Mouse (Mus musculus): Measurements from ENCODE around the gene Sumf1. TPM values are rescaled to one million over a fixed set of nuclear protein-coding genes. Genes with fewer than 3 reads are reported as not detected.

The Sumf1 gene
- total and polyA plus RNA-seq, 2 experiments from 2014 or later: 14.4 to 22.5 TPM

DNA sequence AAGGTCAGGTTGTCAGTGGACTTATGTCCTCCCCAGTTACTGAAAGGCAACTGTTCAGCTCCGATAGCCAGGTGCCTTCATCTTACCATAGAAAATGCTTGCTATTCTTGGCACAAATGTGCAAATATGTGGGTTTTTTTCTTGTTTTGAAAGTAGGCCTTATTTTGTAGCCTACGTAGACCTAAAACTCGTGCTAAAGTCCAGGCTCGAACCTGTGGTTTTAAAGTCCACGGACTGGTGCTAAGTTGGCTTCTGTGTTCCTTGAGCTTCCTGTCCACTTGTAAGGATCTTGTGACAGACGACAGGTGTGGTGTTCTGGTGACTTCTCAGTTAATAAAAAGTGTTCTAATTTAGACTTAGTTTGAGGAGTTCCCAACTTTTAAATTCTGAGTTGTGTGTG lies 42.7 kb upstream of the Sumf1 start:
- Histone ChIP-seq H3K36me3 (ENCODE audit: insufficient read depth, low read length) (no peaks in the 10 kb centered on the region), H3K4me3 (ENCODE audit: low read length) (no peak overlapping the region), H3K27me3 (ENCODE audit: insufficient read depth, low read length) (no peaks in the 10 kb centered on the region), H3K27ac (no peak overlapping the region), H3K4me1 (ENCODE audit: insufficient read depth, low read length) (no peaks in the 10 kb centered on the region), H3K9ac (replicated peaks; ENCODE audit: low read length) (no peak overlapping the region), H3K4me2 (ENCODE audit: low read depth, low read length) (no peak overlapping the region), H3K9me3 (ENCODE audit: low read length) (no peaks in the 10 kb centered on the region)
- WGBS: 76% methylated on average over 6 of the region's 6 CpGs
- no peak for TF ChIP-seq CTCF (IDR thresholded peaks at IDR 0.05; ENCODE audit: low read depth)
- DNase-seq (ENCODE audit: low spot score): no peak
- no peak for ATAC-seq

DNA sequence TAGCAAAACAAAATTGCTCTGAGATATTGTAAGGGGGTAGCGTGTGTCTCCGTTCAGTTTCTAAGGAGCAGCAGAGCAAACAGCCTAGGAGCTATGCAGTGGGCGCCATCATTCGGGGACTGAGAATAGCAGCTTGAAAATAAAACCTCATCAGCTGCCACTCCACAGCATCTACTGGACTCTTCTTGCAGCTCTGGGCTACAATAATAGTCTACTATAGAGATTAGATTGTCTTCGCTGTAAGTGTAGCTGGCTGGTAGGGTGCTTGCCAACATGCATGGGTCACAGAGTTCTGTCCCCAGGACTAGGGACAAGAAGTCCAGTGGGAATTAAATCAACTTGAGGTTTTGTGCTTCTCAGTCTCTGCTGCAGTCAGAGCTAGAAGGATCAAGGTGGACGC lies 42.1 kb upstream of the Sumf1 start:
- 93% methylated on average over 6 of the region's 6 CpGs for WGBS
- Histone ChIP-seq H3K4me2 (ENCODE audit: low read depth, low read length) (no peak overlapping the region), H3K9ac (replicated peaks; ENCODE audit: low read length) (no peak overlapping the region), H3K36me3 (ENCODE audit: insufficient read depth, low read length) (no peaks in the 10 kb centered on the region), H3K27ac (no peak overlapping the region), H3K27me3 (ENCODE audit: insufficient read depth, low read length) (no peaks in the 10 kb centered on the region), H3K4me3 (ENCODE audit: low read length) (no peak overlapping the region), H3K9me3 (ENCODE audit: low read length) (no peaks in the 10 kb centered on the region), H3K4me1 (ENCODE audit: insufficient read depth, low read length) (no peaks in the 10 kb centered on the region)
- no peak for DNase-seq (ENCODE audit: low spot score)
- TF ChIP-seq CTCF (IDR thresholded peaks at IDR 0.05; ENCODE audit: low read depth): no peak
- no peak for ATAC-seq

DNA sequence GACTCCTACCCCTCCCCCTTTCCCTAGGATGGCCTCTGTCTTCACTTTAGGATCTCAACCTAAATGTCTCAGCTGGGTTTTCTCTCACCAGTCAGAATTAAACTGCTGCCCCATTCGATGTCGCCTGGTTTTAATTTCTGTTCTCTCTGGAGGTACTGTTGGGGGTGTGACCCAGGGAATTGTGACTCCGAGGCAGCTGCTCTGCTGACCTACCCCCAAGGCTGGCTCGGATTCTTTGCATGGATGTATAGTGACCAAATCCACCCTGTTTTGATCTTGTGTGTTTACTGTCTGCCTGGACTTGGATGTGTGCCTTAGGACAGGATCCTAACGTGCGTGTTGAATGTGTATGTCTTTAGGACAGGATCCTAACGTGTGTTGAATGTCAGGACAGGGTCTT lies 40.8 kb upstream of the Sumf1 start:
- WGBS: 69% methylated on average over 7 of the region's 7 CpGs
- no peak for TF ChIP-seq CTCF (IDR thresholded peaks at IDR 0.05; ENCODE audit: low read depth)

DNA sequence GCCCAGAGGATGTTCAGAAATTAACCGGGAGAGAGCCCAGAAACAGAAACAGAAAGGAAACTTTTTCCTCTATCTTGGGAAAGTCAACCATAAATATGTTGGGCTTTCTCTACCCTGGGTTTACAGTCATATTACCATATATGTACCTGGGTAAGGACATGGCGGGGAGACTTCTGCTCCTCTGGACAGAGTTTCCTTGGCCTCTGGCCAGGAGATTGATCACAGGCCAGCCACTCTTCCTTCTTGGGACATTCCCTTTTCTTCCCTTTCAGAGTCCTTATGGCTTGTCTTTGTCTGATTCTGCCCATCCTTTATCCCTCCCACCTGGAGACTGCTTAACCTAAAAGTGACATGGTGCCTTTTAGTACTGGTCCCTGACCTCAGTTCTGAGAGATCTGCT lies 39.6 kb upstream of the Sumf1 start:
- Histone ChIP-seq H3K36me3 (ENCODE audit: insufficient read depth, low read length) (no peaks in the 10 kb centered on the region), H3K4me1 (ENCODE audit: insufficient read depth, low read length) (no peaks in the 10 kb centered on the region), H3K27me3 (ENCODE audit: insufficient read depth, low read length) (no peaks in the 10 kb centered on the region), H3K27ac (no peak overlapping the region), H3K4me3 (ENCODE audit: low read length) (no peak overlapping the region), H3K9ac (replicated peaks; ENCODE audit: low read length) (no peak overlapping the region), H3K4me2 (ENCODE audit: low read depth, low read length) (no peak overlapping the region), H3K9me3 (ENCODE audit: low read length) (no peaks in the 10 kb centered on the region)
- TF ChIP-seq CTCF (IDR thresholded peaks at IDR 0.05; ENCODE audit: low read depth): no peak
- ATAC-seq (no peak), DNase-seq (ENCODE audit: low spot score) (no peak)
- 95% methylated on average over 2 of the region's 2 CpGs for WGBS

More for the DNA sequence above, 40.8 kb upstream of the Sumf1 start:
- Histone ChIP-seq H3K9me3 (ENCODE audit: low read length) (no peaks in the 10 kb centered on the region), H3K4me3 (ENCODE audit: low read length) (no peak overlapping the region), H3K9ac (replicated peaks; ENCODE audit: low read length) (no peak overlapping the region), H3K4me1 (ENCODE audit: insufficient read depth, low read length) (no peaks in the 10 kb centered on the region), H3K36me3 (ENCODE audit: insufficient read depth, low read length) (no peaks in the 10 kb centered on the region), H3K27ac (no peak overlapping the region), H3K27me3 (ENCODE audit: insufficient read depth, low read length) (no peaks in the 10 kb centered on the region), H3K4me2 (ENCODE audit: low read depth, low read length) (no peak overlapping the region)
- DNase-seq (ENCODE audit: low spot score): no peak
- no peak for ATAC-seq

DNA sequence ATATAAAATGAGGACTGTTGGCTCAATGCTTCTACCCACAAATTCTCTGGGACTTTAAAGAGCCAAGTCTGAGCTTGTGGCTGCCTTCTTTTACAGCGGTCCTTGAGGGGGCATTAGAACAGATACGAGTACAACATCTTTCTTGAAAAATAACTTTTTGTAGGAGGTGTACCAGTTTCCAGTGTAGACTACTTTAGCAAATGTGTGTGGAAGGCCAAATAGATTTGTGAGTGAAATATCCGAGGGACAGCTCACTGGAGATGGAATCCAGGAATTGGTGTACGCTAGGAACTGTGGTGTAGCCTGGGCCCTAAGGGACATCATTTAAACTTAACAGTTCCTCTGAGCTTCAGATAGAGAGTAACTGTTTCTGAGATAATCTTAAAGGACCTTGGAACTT lies 39.0 kb upstream of the Sumf1 start:
- Histone ChIP-seq H3K4me2 (ENCODE audit: low read depth, low read length) (no peak overlapping the region), H3K9me3 (ENCODE audit: low read length) (no peaks in the 10 kb centered on the region), H3K9ac (replicated peaks; ENCODE audit: low read length) (no peak overlapping the region), H3K4me1 (ENCODE audit: insufficient read depth, low read length) (no peaks in the 10 kb centered on the region), H3K27ac (no peak overlapping the region), H3K27me3 (ENCODE audit: insufficient read depth, low read length) (no peaks in the 10 kb centered on the region), H3K4me3 (ENCODE audit: low read length) (no peak overlapping the region), H3K36me3 (ENCODE audit: insufficient read depth, low read length) (no peaks in the 10 kb centered on the region)
- TF ChIP-seq CTCF (IDR thresholded peaks at IDR 0.05; ENCODE audit: low read depth): no peak
- DNase-seq (ENCODE audit: low spot score): no peak
- WGBS: 94% methylated on average over 4 of the region's 4 CpGs
- ATAC-seq: no peak

DNA sequence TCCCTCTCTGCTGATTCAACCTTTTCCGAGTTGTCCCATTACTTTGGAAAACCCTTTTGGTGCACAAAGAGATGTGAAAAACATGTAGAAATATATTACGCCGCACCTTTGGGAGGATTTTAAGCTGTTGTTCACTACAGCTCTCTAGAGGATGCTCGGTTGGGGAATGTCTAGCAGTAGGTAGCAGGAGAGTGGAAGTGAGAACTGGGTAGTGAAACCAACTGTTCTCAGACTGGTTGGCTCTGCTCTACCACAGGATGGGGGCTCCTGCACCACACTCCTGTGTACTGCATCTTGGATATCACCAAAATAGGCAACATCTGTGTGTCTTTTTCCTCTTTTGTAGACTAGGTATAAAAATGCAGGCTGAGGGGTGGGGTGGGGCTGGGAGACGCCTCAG lies 37.5 kb upstream of the Sumf1 start:
- H3K9ac ChIP-seq (replicated peaks; ENCODE audit: low read length): no peak overlapping the region
- no peak for TF ChIP-seq CTCF (IDR thresholded peaks at IDR 0.05; ENCODE audit: low read depth)
- no peak overlapping the region for H3K4me3 ChIP-seq (ENCODE audit: low read length)
- no peak overlapping the region for H3K4me2 ChIP-seq (ENCODE audit: low read depth, low read length)
- H3K4me1 ChIP-seq (ENCODE audit: insufficient read depth, low read length): no peaks in the 10 kb centered on the region
- WGBS: 95% methylated on average over 5 of the region's 5 CpGs
- H3K27me3 ChIP-seq (ENCODE audit: insufficient read depth, low read length): no peaks in the 10 kb centered on the region
- DNase-seq (ENCODE audit: low spot score) (no peak), ATAC-seq (no peak)
- H3K9me3 ChIP-seq (ENCODE audit: low read length): no peaks in the 10 kb centered on the region
- no peaks in the 10 kb centered on the region for H3K36me3 ChIP-seq (ENCODE audit: insufficient read depth, low read length)
- H3K27ac ChIP-seq: no peak overlapping the region

DNA sequence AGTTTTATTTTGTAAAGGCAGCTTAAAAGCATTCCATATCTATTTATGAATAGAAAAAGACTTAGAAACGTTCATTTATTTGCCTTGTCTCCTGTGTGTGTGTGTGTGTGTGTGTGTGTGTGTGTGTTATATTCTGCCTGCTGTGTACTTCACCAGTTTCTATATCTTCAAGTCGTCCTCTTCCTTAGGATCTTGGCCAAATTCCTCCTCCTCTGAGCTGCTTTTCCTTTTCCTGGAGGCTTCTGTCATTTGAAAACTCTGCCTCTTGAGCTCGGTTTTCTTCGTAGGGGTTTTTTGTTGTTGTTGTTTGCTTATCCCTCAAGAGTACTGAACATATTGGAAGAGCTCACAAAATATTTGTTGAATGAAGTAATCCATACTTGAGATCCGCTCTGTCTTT lies 37.1 kb upstream of the Sumf1 start:
- no peak for TF ChIP-seq CTCF (IDR thresholded peaks at IDR 0.05; ENCODE audit: low read depth)
- DNase-seq (ENCODE audit: low spot score) (no peak), ATAC-seq (no peak)

More for the DNA sequence above, 37.1 kb upstream of the Sumf1 start:
- Histone ChIP-seq H3K36me3 (ENCODE audit: insufficient read depth, low read length) (no peaks in the 10 kb centered on the region), H3K27me3 (ENCODE audit: insufficient read depth, low read length) (no peaks in the 10 kb centered on the region), H3K4me2 (ENCODE audit: low read depth, low read length) (no peak overlapping the region), H3K4me3 (ENCODE audit: low read length) (no peak overlapping the region), H3K27ac (no peak overlapping the region), H3K4me1 (ENCODE audit: insufficient read depth, low read length) (no peaks in the 10 kb centered on the region), H3K9ac (replicated peaks; ENCODE audit: low read length) (no peak overlapping the region), H3K9me3 (ENCODE audit: low read length) (no peaks in the 10 kb centered on the region)
- WGBS: 75% methylated on average over 5 of the region's 5 CpGs
